Mouse (Mus musculus) ES-E14 (cell line): ENCODE data around the gene Mthfs. TPM values are rescaled to one million over a fixed set of nuclear protein-coding genes. Genes with fewer than 3 reads are reported as not detected.
"Not testable (repeated sequence)": the region's sequence is repeated elsewhere in the genome, so short reads cannot be mapped to it uniquely, and the experiment has no call there.

Experiments used
- DNase-seq: peaks from one replicate; pipeline ENCODE4 v3.0.0-alpha.2; 2013; ENCODE audit warnings: low read depth, low spot score
- H3K27ac ChIP-seq: 2 replicates; pipeline ENCODE4 v1.5.1; 2012; ENCODE audit warnings: low read depth, mild to moderate bottlenecking, low read length, moderate library complexity, mixed read lengths; ENCODE audit not compliant: poor library complexity, insufficient read depth, severe bottlenecking
- H3K36me3 ChIP-seq: 2 replicates; pipeline ENCODE4 v1.6.1; 2012; ENCODE audit warnings: mild to moderate bottlenecking, low read length, moderate library complexity, mixed read lengths; ENCODE audit not compliant: control insufficient read depth, poor library complexity, insufficient read depth, severe bottlenecking
- H3K4me1 ChIP-seq, 2 experiments: fragments of 150-350 bp in 1 of 2; sonication (generic) in 1 of 2; 2 replicates each; pipeline ENCODE4 v1.6.1; 2012; ENCODE audit warnings: low read length in 2 of 2, mild to moderate bottlenecking in 1 of 2, mixed read lengths in 1 of 2; ENCODE audit not compliant: control insufficient read depth in 2 of 2, insufficient read depth in 2 of 2, poor library complexity in 1 of 2
- H3K4me3 ChIP-seq, 2 experiments: fragments of 150-350 bp in 1 of 2; sonication (generic) in 1 of 2; 2 replicates each; pipeline ENCODE4 v1.5.1; 2012; ENCODE audit warnings: low read length in 2 of 2, low read depth in 1 of 2, mild to moderate bottlenecking in 1 of 2, mixed read lengths in 1 of 2; ENCODE audit not compliant: insufficient read depth in 1 of 2, poor library complexity in 1 of 2, severe bottlenecking in 1 of 2
- H3K9ac ChIP-seq: 2 replicates; pipeline ENCODE4 v1.6.1; 2012; ENCODE audit warnings: low read depth, mild to moderate bottlenecking, low read length, mixed read lengths; ENCODE audit not compliant: poor library complexity, insufficient read depth, severe bottlenecking
- H3K9me3 ChIP-seq: fragments of 150-350 bp; sonication (generic); 2 replicates; pipeline ENCODE4 v1.6.1; 2012; ENCODE audit warnings: low read depth, mild to moderate bottlenecking, low read length; ENCODE audit not compliant: control insufficient read depth, insufficient read depth
- in situ Hi-C, 2 experiments: fragments of 600-800 bp; cut with MboI; formaldehyde crosslinking; loops; one replicate each; pipeline ENCODE4 v1.15.1; 2025; ENCODE audit warnings: low sequenced_read_pairs in 2 of 2, inconsistent platforms in 1 of 2; ENCODE audit not compliant: unreplicated experiment in 2 of 2
- total RNA-seq: library from RNA; depleted of rRNA; stranded (reverse); fragments of 300-350 nt; gene quantifications from 2 replicates; pipeline ENCODE4 v1.2.3, GENCODE M21; 2012; rRNA removed

Mthfs gene
- 4.4 and 11.5 TPM in 2 replicates for total RNA-seq

GRCm38 (mm10) chr9:89210353-89211064 is at the start of gene Mthfs:
TSS of gene Mthfs (plus strand) at chr9:89210676.
- in situ Hi-C loops, result not testable (repeated sequence)
- peak within 1 kb of the TSS; percentile 59; the same call in 1 of the 2 replicates for H3K9ac ChIP-seq

GRCm38 (mm10) chr9:89172539-89172938 is 37.9 kb upstream of the Mthfs start:
- in situ Hi-C loops, H3K9ac ChIP-seq, DNase-seq, H3K27ac ChIP-seq, H3K9me3 ChIP-seq, H3K4me3 ChIP-seq, H3K4me1 ChIP-seq, H3K36me3 ChIP-seq: not testable (repeated sequence)

More at GRCm38 (mm10) chr9:89210353-89211064, at the start of gene Mthfs:
- not testable (repeated sequence) for H3K36me3 ChIP-seq, DNase-seq, H3K9me3 ChIP-seq, H3K4me1 ChIP-seq
- Histone ChIP-seq H3K27ac (peak within 1 kb of the TSS; percentile 70; the same call in 1 of the 2 replicates), H3K4me3 (peak within 1 kb of the TSS; percentile 55 to 72)

GRCm38 (mm10) chr9:89178833-89179232 is 31.6 kb upstream of the Mthfs start:
- H3K36me3 ChIP-seq, H3K9ac ChIP-seq, H3K4me1 ChIP-seq, H3K4me3 ChIP-seq, in situ Hi-C loops, H3K9me3 ChIP-seq, H3K27ac ChIP-seq, DNase-seq: not testable (repeated sequence)

GRCm38 (mm10) chr9:89179469-89179868 is 31.0 kb upstream of the Mthfs start:
- H3K9ac ChIP-seq, H3K9me3 ChIP-seq, H3K27ac ChIP-seq, H3K4me1 ChIP-seq, DNase-seq, H3K36me3 ChIP-seq, in situ Hi-C loops, H3K4me3 ChIP-seq: not testable (repeated sequence)

GRCm38 (mm10) chr9:89187006-89187405 is 23.5 kb upstream of the Mthfs start:
- H3K9me3 ChIP-seq, H3K4me1 ChIP-seq, DNase-seq, in situ Hi-C loops, H3K36me3 ChIP-seq: not testable (repeated sequence)
- peak overlapping the region; percentile 37 to 61 for H3K4me3 ChIP-seq
- 0 out of 2 replicates have a peak overlapping the region, but pooled peaks have one; percentile 28 for H3K27ac ChIP-seq
- H3K9ac ChIP-seq, result 0 out of 2 replicates have a peak overlapping the region, but pooled peaks have one; percentile 57

GRCm38 (mm10) chr9:89195483-89195882 is 15.0 kb upstream of the Mthfs start:
- H3K4me3 ChIP-seq, in situ Hi-C loops, H3K4me1 ChIP-seq: not testable (repeated sequence)

GRCm38 (mm10) chr9:89197509-89197908 is 13.0 kb upstream of the Mthfs start:
- H3K4me3 ChIP-seq, H3K36me3 ChIP-seq, in situ Hi-C loops, H3K27ac ChIP-seq, H3K9ac ChIP-seq, H3K4me1 ChIP-seq, DNase-seq, H3K9me3 ChIP-seq: not testable (repeated sequence)

More at GRCm38 (mm10) chr9:89195483-89195882, 15.0 kb upstream of the Mthfs start:
- H3K9me3 ChIP-seq, H3K9ac ChIP-seq, H3K36me3 ChIP-seq, DNase-seq, H3K27ac ChIP-seq: not testable (repeated sequence)

- H3K36me3 ChIP-seq, H3K4me3 ChIP-seq, H3K9me3 ChIP-seq, in situ Hi-C loops, H3K9ac ChIP-seq, H3K27ac ChIP-seq, DNase-seq, H3K4me1 ChIP-seq: not testable (repeated sequence)
Measured at GRCm38 (mm10) chr9:89198349-89198748, 12.1 kb upstream of the Mthfs start.
